9 mouse cellular contexts compared by ENCODE assay signal in the genomic region with DNA sequence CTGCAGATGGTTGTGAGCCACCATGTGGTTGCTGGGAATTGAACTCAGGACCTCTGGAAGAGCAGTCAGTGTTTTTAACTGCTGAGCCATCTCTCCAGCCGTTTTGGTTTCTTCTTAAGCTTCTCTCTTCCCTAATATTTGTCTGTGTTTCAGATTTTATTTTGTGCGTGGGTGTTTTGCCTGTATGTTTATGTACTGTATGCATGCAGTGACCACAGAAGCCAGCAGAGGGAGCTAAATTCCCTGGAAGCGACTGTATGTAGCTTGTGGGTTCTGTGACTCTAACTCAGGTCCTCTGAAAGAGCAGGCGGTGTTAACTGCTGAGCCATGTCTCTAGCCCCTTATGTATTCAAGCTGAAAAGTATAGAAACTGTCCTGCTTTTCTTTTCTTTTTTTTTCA. TPM values are rescaled to one million over a fixed set of nuclear protein-coding genes. Genes with fewer than 3 reads are reported as not detected.
A peak's percentile ranks its signal among the peaks of the same experiment; 100 is the strongest.
DNase-seq lines count a peak whose midpoint lies in the region; ATAC-seq lines count a peak whose summit lies in the region.
"Had no signal": no experiment of that assay in that cellular context is flagged by ENCODE, and none has a peak within 500 bp of the region (broad histone marks: within the 10 kb centered on the region; RNA-seq: fewer than 3 reads in every experiment).

No protein-coding gene starts in this region.

- H3K36me3 ChIP-seq in limb, embryonic 11.5 days (ENCODE audit: control insufficient read depth, insufficient read depth, low read length): no peaks in the 10 kb centered on the region
- H3K36me3 ChIP-seq in limb, embryonic 10.5 days: no peaks in the 10 kb centered on the region
- no peaks in the 10 kb centered on the region for H3K36me3 ChIP-seq in splenic B cell, adult 2 months (ENCODE audit: control insufficient read depth, insufficient read depth, low read length, poor library complexity, severe bottlenecking)
- H3K36me3 ChIP-seq: limb, embryonic 15.5 days had no signal

- H3K4me1 ChIP-seq in limb, embryonic 11.5 days (ENCODE audit: control insufficient read depth, insufficient read depth, low read length): no peaks in the 10 kb centered on the region
- peaks cover 23% of the 10 kb centered on the region for H3K4me1 ChIP-seq in limb, embryonic 10.5 days

- no peak overlapping the region for H3K9ac ChIP-seq in limb, embryonic 11.5 days (ENCODE audit: low read length)
- H3K9ac ChIP-seq: limb, embryonic 15.5 days had no signal

- WGBS in limb, embryonic 11.5 days: 65% methylated on average over 4 of the region's 4 CpGs
- 59% methylated on average over 4 of the region's 4 CpGs for WGBS in limb, embryonic 10.5 days

- H3K4me3 ChIP-seq in limb, embryonic 11.5 days (ENCODE audit: low read depth, low read length): no peak overlapping the region
- no peak overlapping the region for H3K4me3 ChIP-seq in limb, embryonic 10.5 days
- H3K4me3 ChIP-seq: limb, embryonic 15.5 days had no signal

- H3K4me2 ChIP-seq in limb, embryonic 11.5 days (ENCODE audit: low read depth, severe bottlenecking): no peak overlapping the region
- H3K4me2 ChIP-seq: limb, embryonic 15.5 days had no signal

- H3K9me3 ChIP-seq in limb, embryonic 11.5 days (ENCODE audit: control insufficient read depth, low read length): no peaks in the 10 kb centered on the region
- H3K9me3 ChIP-seq in limb, embryonic 10.5 days (replicated peaks): no peaks in the 10 kb centered on the region; the same call in 1 of the 2 replicates
- H3K9me3 ChIP-seq: limb, embryonic 15.5 days had no signal

- no peak overlapping the region for H3K27ac ChIP-seq in limb, embryonic 11.5 days (replicated peaks; ENCODE audit: low read depth, low read length)
- H3K27ac ChIP-seq in limb, embryonic 10.5 days: no peak overlapping the region
- H3K27ac ChIP-seq: limb, embryonic 15.5 days had no signal

- DNase-seq in adrenal gland, postnatal 25 days: peak; percentile 43
- DNase-seq in adrenal gland, adult 18-20 months (ENCODE audit: low spot score in 2 of 2): no peak
- DNase-seq in limb, embryonic 11.5 days (ENCODE audit: low spot score): peak; percentile 62
- DNase-seq in limb, embryonic 10.5 days (ENCODE audit: low spot score): no peak
- DNase-seq in c-Kit-positive CD71-negative TER-119-negative erythroid progenitor cells, embryonic 14.5 days (ENCODE audit: low read depth): peak; percentile 74
- DNase-seq in splenic B cell, adult 2 months (ENCODE audit: low read depth, low spot score): peak; percentile 82
- no peak for DNase-seq in cerebellum, adult 8-10 months
- DNase-seq in frontal cortex, postnatal 14 days (ENCODE audit: low spot score in 2 of 2): no peak

- no peaks in the 10 kb centered on the region for H3K27me3 ChIP-seq in limb, embryonic 11.5 days (ENCODE audit: control insufficient read depth, insufficient read depth, low read length)
- no peaks in the 10 kb centered on the region for H3K27me3 ChIP-seq in limb, embryonic 10.5 days (ENCODE audit: low read depth, poor library complexity, severe bottlenecking)
- H3K27me3 ChIP-seq in splenic B cell, adult 2 months (ENCODE audit: control insufficient read depth, insufficient read depth, low read length, poor library complexity, severe bottlenecking): no peaks in the 10 kb centered on the region
- H3K27me3 ChIP-seq: limb, embryonic 15.5 days had no signal

- ATAC-seq in limb, embryonic 11.5 days (ENCODE audit: insufficient number of reproducible peaks, low FRiP score, low TSS enrichment, low read depth): no peak

RNA-seq across cellular contexts. Expression of a gene that starts 3.4 kb away (rescaled TPM):
- 286 and 303 TPM in 2 replicates for total RNA-seq in adrenal gland, postnatal 25 days (2021)
- total RNA-seq in adrenal gland, adult 18-20 months (2021): 100 to 1,000 TPM; 235 to 284 TPM
- polyA plus RNA-seq in limb, embryonic 11.5 days (2014; fragmentation: Nextera tagmentation; extraction: Ambion mirVana): 146 and 157 TPM in 2 replicates
- polyA plus RNA-seq in limb, embryonic 10.5 days (2016; fragmentation: Nextera tagmentation; extraction: Ambion mirVana): 133 and 138 TPM in 2 replicates

RNA-seq across cellular contexts. Expression of a gene that starts 28.7 kb away (rescaled TPM):
- 0.52 and 2.2 TPM in 2 replicates for total RNA-seq in adrenal gland, postnatal 25 days (2021)
- total RNA-seq in adrenal gland, adult 18-20 months (2021): under 1 TPM; 0.51 to 0.56 TPM
- 0.10 and 0.11 TPM in 2 replicates for polyA plus RNA-seq in limb, embryonic 11.5 days (2014; fragmentation: Nextera tagmentation; extraction: Ambion mirVana)
- polyA plus RNA-seq in limb, embryonic 10.5 days (2016; fragmentation: Nextera tagmentation; extraction: Ambion mirVana): 0.16 TPM in 1 of 2 replicates, not detected in the other

RNA-seq across cellular contexts. Expression of a gene that starts 48.1 kb away (rescaled TPM):
- 4.3 and 5.6 TPM in 2 replicates for total RNA-seq in adrenal gland, postnatal 25 days (2021)
- total RNA-seq in adrenal gland, adult 18-20 months (2021): not detected
- 33.4 and 37.2 TPM in 2 replicates for polyA plus RNA-seq in limb, embryonic 11.5 days (2014; fragmentation: Nextera tagmentation; extraction: Ambion mirVana)
- polyA plus RNA-seq in limb, embryonic 10.5 days (2016; fragmentation: Nextera tagmentation; extraction: Ambion mirVana): 54.8 and 56.2 TPM in 2 replicates

Comparison
In these comparisons a context has a peak if more than half of its experiments do, and no peak if none do; other contexts are left out.
1. DNase-seq: peak in adrenal gland, postnatal 25 days (single experiment), limb, embryonic 11.5 days (single experiment), c-Kit-positive CD71-negative TER-119-negative erythroid progenitor cells, embryonic 14.5 days (single experiment) and splenic B cell, adult 2 months (single experiment); none in adrenal gland, adult 18-20 months (0 of 2), limb, embryonic 10.5 days (single experiment), cerebellum, adult 8-10 months (single experiment) and frontal cortex, postnatal 14 days (0 of 2).